Mouse (Mus musculus): Measurements from ENCODE around the gene Spc24.

Spc24 gene

DNA sequence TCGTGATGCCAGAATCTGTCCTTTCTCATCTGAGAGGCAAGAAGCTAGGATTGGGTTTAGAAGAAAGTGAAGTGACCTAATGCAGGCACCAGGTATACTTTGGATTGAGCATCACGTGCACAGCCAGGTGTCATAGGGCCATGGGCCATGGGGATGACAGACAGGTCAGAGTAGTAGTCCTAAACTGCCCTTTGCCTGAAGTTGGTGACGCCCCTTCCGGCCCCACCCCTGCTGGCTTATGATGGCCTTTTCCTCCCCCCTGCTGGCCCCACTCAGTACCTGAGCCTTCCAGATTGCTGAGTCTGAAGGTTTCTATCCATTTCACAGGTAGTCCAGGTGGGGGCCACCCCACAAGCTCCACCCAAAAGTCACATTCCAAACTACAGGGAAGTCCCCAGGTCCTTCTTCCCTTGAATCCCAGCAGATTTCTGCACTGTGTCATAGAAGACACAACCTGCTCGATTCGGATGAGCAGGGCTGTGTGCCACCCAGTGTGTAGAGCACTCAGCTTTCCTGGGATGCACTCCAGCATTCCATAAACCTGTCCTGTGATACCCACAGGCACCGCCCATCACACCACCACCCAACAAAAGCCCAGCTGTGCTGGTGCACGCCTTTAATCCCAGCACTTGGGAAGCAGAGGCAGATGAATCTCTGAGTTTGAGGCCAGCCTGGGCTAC, 53.4 kb downstream of the Spc24 start:
- no peak for DNase-seq

DNA sequence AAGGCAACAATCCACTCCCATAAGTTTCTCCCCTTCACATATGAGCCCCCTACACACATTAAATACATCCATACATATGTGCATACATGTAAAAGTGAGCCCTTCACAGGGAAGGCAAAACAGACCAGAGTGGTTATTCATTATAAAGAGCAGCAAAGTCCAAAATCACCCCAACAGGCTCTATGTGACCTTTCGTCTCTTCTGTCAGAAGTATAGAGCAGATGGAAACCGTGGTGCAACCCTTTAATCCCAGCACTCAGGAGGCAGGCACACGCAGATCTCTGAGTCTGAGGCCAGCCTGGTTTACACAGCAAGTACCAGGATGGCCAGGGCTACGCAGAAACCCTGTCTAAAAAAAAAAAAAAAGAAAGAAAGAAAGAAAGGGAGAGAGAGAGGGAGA, 54.0 kb downstream of the Spc24 start:
- DNase-seq, result no peak
